Mouse (Mus musculus): ENCODE results near the gene Dennd1c. TPM values are rescaled to one million over a fixed set of nuclear protein-coding genes. Genes with fewer than 3 reads are reported as not detected.
"Not testable (repeated sequence)": the region's sequence is repeated elsewhere in the genome, so short reads cannot be mapped to it uniquely, and the experiment has no call there.

Gene Dennd1c
- total RNA-seq, 1 experiment = 0.45 TPM

DNA sequence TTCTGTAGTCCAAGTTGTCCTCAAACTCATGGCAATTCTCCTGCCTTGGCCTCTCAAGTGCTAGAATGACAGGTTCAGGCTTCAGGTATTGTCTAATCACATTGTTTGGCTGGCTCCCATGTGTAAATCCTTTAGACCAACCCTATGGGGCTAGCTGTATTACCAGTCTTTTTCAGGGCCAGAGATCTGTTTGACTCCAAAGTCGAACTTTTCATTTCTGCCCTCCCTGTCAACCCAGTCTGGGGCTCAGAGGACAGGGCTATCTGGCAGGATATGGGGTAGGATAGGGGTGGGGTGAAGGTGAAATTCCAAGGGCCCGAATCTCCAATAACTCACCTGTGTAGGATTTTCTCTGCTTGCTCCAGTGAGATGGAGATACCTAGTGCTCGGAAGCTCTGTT, 22.1 kb downstream of the Dennd1c start:
- Histone ChIP-seq H3K9ac (ENCODE audit: insufficient read depth, low read depth, low read length, poor library complexity, severe bottlenecking) (no peak overlapping the region), H3K9me3 (ENCODE audit: control insufficient read depth, insufficient read depth, low read depth, low read length) (no peaks in the 10 kb centered on the region), H3K4me1 (ENCODE audit: control insufficient read depth in 2 of 2, insufficient read depth in 2 of 2, low read length in 2 of 2, poor library complexity in 1 of 2) (peaks cover 0 to 10% of the 10 kb centered on the region in 2 experiments; a peak in 1 of 4 replicates), H3K27ac (ENCODE audit: insufficient read depth, low read depth, low read length, poor library complexity, severe bottlenecking) (no peak overlapping the region), H3K4me3 (ENCODE audit: insufficient read depth in 1 of 2, low read depth in 1 of 2, low read length in 2 of 2, poor library complexity in 1 of 2, severe bottlenecking in 1 of 2) (no peak overlapping the region), H3K36me3 (ENCODE audit: control insufficient read depth, insufficient read depth, low read length, poor library complexity, severe bottlenecking) (peaks cover 4% of the 10 kb centered on the region; the same call in 1 of the 2 replicates)
- in situ Hi-C loops (cut with MboI; ENCODE audit: low sequenced_read_pairs in 2 of 2, unreplicated experiment in 2 of 2) = loop anchor here in 1 of 2 experiments (10.0 kb wide), 1 partner anchor 279 kb away; no protein-coding TSS in a partner anchor
- TF ChIP-seq ZC3H11A (IDR thresholded peaks at IDR 0.05; ENCODE audit: borderline replicate concordance, low read depth, low read length) (no peak), CHD2 (IDR thresholded peaks at IDR 0.05; ENCODE audit: low read depth, low read length) (no peak), ZNF384 (IDR thresholded peaks at IDR 0.05; ENCODE audit: low read depth, low read length) (no peak), HCFC1 (IDR thresholded peaks at IDR 0.05; ENCODE audit: borderline replicate concordance, insufficient read depth, low read length) (no peak), MAFK (IDR thresholded peaks at IDR 0.05; ENCODE audit: insufficient read depth, low read depth, low read length) (no peak)
- DNase-seq (ENCODE audit: low read depth, low spot score) = no peak

DNA sequence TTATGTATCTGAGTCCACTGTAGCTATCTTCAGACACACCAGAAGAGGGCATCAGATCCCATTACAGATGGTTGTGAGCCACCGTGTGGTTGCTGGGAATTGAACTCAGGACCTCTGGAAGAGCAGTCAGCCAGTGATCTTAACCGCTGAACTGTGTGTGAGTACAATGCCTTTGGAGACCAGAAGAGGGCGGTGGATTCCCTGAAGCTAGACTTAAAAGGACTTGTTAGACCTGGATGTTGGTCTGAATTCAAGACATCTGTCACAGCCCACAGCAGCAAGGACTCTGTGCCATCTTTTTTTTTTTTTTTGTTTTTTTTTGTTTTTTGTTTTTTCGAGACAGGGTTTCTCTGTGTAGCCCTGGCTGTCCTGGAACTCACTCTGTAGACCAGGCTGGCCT, 26.6 kb downstream of the Dennd1c start:
- in situ Hi-C loops (cut with MboI; ENCODE audit: low sequenced_read_pairs in 2 of 2, unreplicated experiment in 2 of 2) = loop anchor here in 1 of 2 experiments (10.0 kb wide), 1 partner anchor 283 kb away; no protein-coding TSS in a partner anchor
- H3K9me3 ChIP-seq (ENCODE audit: control insufficient read depth, insufficient read depth, low read depth, low read length); H3K36me3 ChIP-seq (ENCODE audit: control insufficient read depth, insufficient read depth, low read length, poor library complexity, severe bottlenecking); DNase-seq (ENCODE audit: low read depth, low spot score); H3K4me3 ChIP-seq (ENCODE audit: insufficient read depth in 1 of 2, low read depth in 1 of 2, low read length in 2 of 2, poor library complexity in 1 of 2, severe bottlenecking in 1 of 2); H3K4me1 ChIP-seq (ENCODE audit: control insufficient read depth in 2 of 2, insufficient read depth in 2 of 2, low read length in 2 of 2, poor library complexity in 1 of 2); H3K27ac ChIP-seq (ENCODE audit: insufficient read depth, low read depth, low read length, poor library complexity, severe bottlenecking); H3K9ac ChIP-seq (ENCODE audit: insufficient read depth, low read depth, low read length, poor library complexity, severe bottlenecking): not testable (repeated sequence)
- peak; percentile 23; the same call in 1 of the 2 replicates for TF ChIP-seq ZC3H11A (IDR thresholded peaks at IDR 0.05; ENCODE audit: borderline replicate concordance, low read depth, low read length)

DNA sequence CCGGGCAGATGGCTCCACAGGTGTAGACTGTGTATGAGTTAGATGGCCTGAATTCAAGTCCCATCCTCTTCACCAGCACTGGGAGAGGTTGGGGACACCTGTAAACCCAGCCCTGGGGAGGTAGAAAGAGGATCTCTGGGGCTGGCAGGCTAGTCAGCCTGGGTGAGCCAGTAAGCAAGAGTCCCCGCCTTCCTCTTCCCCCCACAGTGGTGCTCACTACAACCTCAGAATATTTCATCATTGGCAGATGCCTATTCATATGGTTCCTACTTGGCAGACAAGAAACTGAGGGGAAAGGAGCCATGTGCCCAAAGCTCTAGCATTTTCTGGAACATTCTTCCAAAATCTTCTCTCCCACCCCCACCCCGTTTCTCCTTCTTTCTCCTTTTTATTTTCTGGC, 29.5 kb downstream of the Dennd1c start:
- H3K4me3 ChIP-seq (ENCODE audit: insufficient read depth in 1 of 2, low read depth in 1 of 2, low read length in 2 of 2, poor library complexity in 1 of 2, severe bottlenecking in 1 of 2) = no peak overlapping the region
- H3K9ac ChIP-seq (ENCODE audit: insufficient read depth, low read depth, low read length, poor library complexity, severe bottlenecking) = no peak overlapping the region
- H3K27ac ChIP-seq (ENCODE audit: insufficient read depth, low read depth, low read length, poor library complexity, severe bottlenecking) = no peak overlapping the region
- H3K36me3 ChIP-seq (ENCODE audit: control insufficient read depth, insufficient read depth, low read length, poor library complexity, severe bottlenecking) = peaks cover 4% of the 10 kb centered on the region; the same call in 1 of the 2 replicates
- no peak for TF ChIP-seq MAFK (IDR thresholded peaks at IDR 0.05; ENCODE audit: insufficient read depth, low read depth, low read length)
- TF ChIP-seq ZC3H11A (IDR thresholded peaks at IDR 0.05; ENCODE audit: borderline replicate concordance, low read depth, low read length) = no peak
- no peak for TF ChIP-seq HCFC1 (IDR thresholded peaks at IDR 0.05; ENCODE audit: borderline replicate concordance, insufficient read depth, low read length)
- TF ChIP-seq ZNF384 (IDR thresholded peaks at IDR 0.05; ENCODE audit: low read depth, low read length) = no peak
- TF ChIP-seq CHD2 (IDR thresholded peaks at IDR 0.05; ENCODE audit: low read depth, low read length) = no peak
- in situ Hi-C loops (cut with MboI; ENCODE audit: low sequenced_read_pairs in 2 of 2, unreplicated experiment in 2 of 2) = no loop called here
- H3K9me3 ChIP-seq (ENCODE audit: control insufficient read depth, insufficient read depth, low read depth, low read length) = no peaks in the 10 kb centered on the region
- DNase-seq (ENCODE audit: low read depth, low spot score) = no peak
- H3K4me1 ChIP-seq (ENCODE audit: control insufficient read depth in 2 of 2, insufficient read depth in 2 of 2, low read length in 2 of 2, poor library complexity in 1 of 2) = peaks cover 0 to 4% of the 10 kb centered on the region in 2 experiments; a peak in 1 of 4 replicates

DNA sequence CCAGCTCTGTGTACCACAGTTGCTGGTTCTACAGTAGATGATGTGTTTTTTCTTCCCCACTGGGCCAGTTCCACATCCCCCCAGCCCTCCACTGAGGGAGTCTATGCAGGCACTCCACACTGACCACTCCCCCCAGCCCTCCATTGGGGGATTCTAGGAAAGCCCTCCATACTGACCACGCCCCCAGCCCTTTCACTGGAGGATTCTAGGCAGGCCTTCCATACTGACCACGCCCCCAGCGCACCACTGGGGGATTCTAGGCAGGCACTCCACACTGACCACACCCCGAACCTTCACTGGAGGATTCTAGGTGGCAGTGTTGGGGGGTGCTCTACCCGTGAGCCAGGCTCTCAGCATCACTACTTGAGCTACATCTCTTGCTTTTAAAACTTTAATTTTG, 30.9 kb downstream of the Dennd1c start:
- H3K4me1 ChIP-seq (ENCODE audit: control insufficient read depth in 2 of 2, insufficient read depth in 2 of 2, low read length in 2 of 2, poor library complexity in 1 of 2) = peaks cover 0 to 4% of the 10 kb centered on the region in 2 experiments; a peak in 1 of 4 replicates
- H3K9ac ChIP-seq (ENCODE audit: insufficient read depth, low read depth, low read length, poor library complexity, severe bottlenecking) = no peak overlapping the region
- TF ChIP-seq ZNF384 (IDR thresholded peaks at IDR 0.05; ENCODE audit: low read depth, low read length) (no peak), ZC3H11A (IDR thresholded peaks at IDR 0.05; ENCODE audit: borderline replicate concordance, low read depth, low read length) (no peak), MAFK (IDR thresholded peaks at IDR 0.05; ENCODE audit: insufficient read depth, low read depth, low read length) (no peak), HCFC1 (IDR thresholded peaks at IDR 0.05; ENCODE audit: borderline replicate concordance, insufficient read depth, low read length) (no peak), CHD2 (IDR thresholded peaks at IDR 0.05; ENCODE audit: low read depth, low read length) (no peak)
- peak overlapping the region in 1 of 2 experiments; percentile 30; a peak in 1 of 4 replicates for H3K4me3 ChIP-seq (ENCODE audit: insufficient read depth in 1 of 2, low read depth in 1 of 2, low read length in 2 of 2, poor library complexity in 1 of 2, severe bottlenecking in 1 of 2)
- DNase-seq (ENCODE audit: low read depth, low spot score) = peak; percentile 99
- in situ Hi-C loops (cut with MboI; ENCODE audit: low sequenced_read_pairs in 2 of 2, unreplicated experiment in 2 of 2) = no loop called here
- H3K9me3 ChIP-seq (ENCODE audit: control insufficient read depth, insufficient read depth, low read depth, low read length) = no peaks in the 10 kb centered on the region
- H3K27ac ChIP-seq (ENCODE audit: insufficient read depth, low read depth, low read length, poor library complexity, severe bottlenecking) = no peak overlapping the region
- H3K36me3 ChIP-seq (ENCODE audit: control insufficient read depth, insufficient read depth, low read length, poor library complexity, severe bottlenecking) = no peaks in the 10 kb centered on the region

GRCm38 (mm10) chr17:57041554-57041953, 36.8 kb downstream of the Dennd1c start, which contains the start of gene Slc25a41:
Gene Slc25a41, minus strand, starts transcription at chr17:57041654.
- no peaks in the 10 kb centered on the region for H3K36me3 ChIP-seq (ENCODE audit: control insufficient read depth, insufficient read depth, low read length, poor library complexity, severe bottlenecking)
- H3K9ac ChIP-seq (ENCODE audit: insufficient read depth, low read depth, low read length, poor library complexity, severe bottlenecking) = no peak within 1 kb of the TSS
- no peaks in the 10 kb centered on the region for H3K9me3 ChIP-seq (ENCODE audit: control insufficient read depth, insufficient read depth, low read depth, low read length)
- no peak within 1 kb of the TSS for H3K27ac ChIP-seq (ENCODE audit: insufficient read depth, low read depth, low read length, poor library complexity, severe bottlenecking)
- in situ Hi-C loops (cut with MboI; ENCODE audit: low sequenced_read_pairs in 2 of 2, unreplicated experiment in 2 of 2) = no loop called here
- no peak for DNase-seq (ENCODE audit: low read depth, low spot score)
- TF ChIP-seq HCFC1 (IDR thresholded peaks at IDR 0.05; ENCODE audit: borderline replicate concordance, insufficient read depth, low read length) (no peak), CHD2 (IDR thresholded peaks at IDR 0.05; ENCODE audit: low read depth, low read length) (no peak), MAFK (IDR thresholded peaks at IDR 0.05; ENCODE audit: insufficient read depth, low read depth, low read length) (no peak), ZNF384 (IDR thresholded peaks at IDR 0.05; ENCODE audit: low read depth, low read length) (no peak), ZC3H11A (IDR thresholded peaks at IDR 0.05; ENCODE audit: borderline replicate concordance, low read depth, low read length) (no peak)
- H3K4me1 ChIP-seq (ENCODE audit: control insufficient read depth in 2 of 2, insufficient read depth in 2 of 2, low read length in 2 of 2, poor library complexity in 1 of 2) = peaks cover 0 to 7% of the 10 kb centered on the region in 2 experiments; a peak in 2 of 4 replicates
- no peak within 1 kb of the TSS for H3K4me3 ChIP-seq (ENCODE audit: insufficient read depth in 1 of 2, low read depth in 1 of 2, low read length in 2 of 2, poor library complexity in 1 of 2, severe bottlenecking in 1 of 2)

Data from ES-E14 (cell line).